In genomic region chr6:88637611-88638301, GRCm38 (mm10) we compare ENCODE assay signal across 14 mouse cellular contexts. TPM values are rescaled to one million over a fixed set of nuclear protein-coding genes. Genes with fewer than 3 reads are reported as not detected.
A peak's percentile ranks its signal among the peaks of the same experiment; 100 is the strongest.
DNase-seq lines count a peak whose midpoint lies in the region; TF ChIP-seq lines count a peak whose summit lies in the region.
"Had no signal": no experiment of that assay in that cellular context is flagged by ENCODE, and none has a peak within 500 bp of the region (broad histone marks: within the 10 kb centered on the region; RNA-seq: fewer than 3 reads in every experiment).

Gene Kbtbd12 (minus strand): TSS chr6:88637950.

- no peaks in the 10 kb centered on the region for H3K27me3 ChIP-seq in cerebellum, adult 2 months (ENCODE audit: control insufficient read depth, insufficient read depth, low read length)
- H3K27me3 ChIP-seq: embryonic facial prominence, embryonic 15.5 days; limb, embryonic 15.5 days had no signal

- peak; percentile 53 for DNase-seq in spleen, adult 12 weeks (ENCODE audit: low spot score)
- DNase-seq in spleen, adult 18-20 months = no peak
- DNase-seq in gastrocnemius, postnatal 25 days = no peak
- no peak for DNase-seq in heart, postnatal 25 days (ENCODE audit: low spot score)
- DNase-seq in spleen, postnatal 36 days (ENCODE audit: low spot score in 2 of 2) = peak; percentile 31 to 62
- DNase-seq in adrenal gland, postnatal 10 days = no peak
- no peak for DNase-seq in frontal cortex, adult 2 months (ENCODE audit: extremely low spot score in 1 of 2, low spot score in 1 of 2)
- no peak for DNase-seq in cerebellum, adult 2 months
- DNase-seq: cerebellum, postnatal 10 days; kidney, adult 11 months; layer of hippocampus, postnatal 36 days had no signal

- H3K4me1 ChIP-seq in cerebellum, adult 2 months (ENCODE audit: control insufficient read depth, insufficient read depth, low read length) = peaks cover 9% of the 10 kb centered on the region; the same call in 1 of the 2 replicates
- H3K4me1 ChIP-seq: limb, embryonic 15.5 days; megakaryocyte, embryonic 14.5 days had no signal

- H3K27ac ChIP-seq in cerebellum, adult 2 months (ENCODE audit: insufficient read depth, low read length) = no peak within 1 kb of the TSS
- H3K27ac ChIP-seq: embryonic facial prominence, embryonic 15.5 days; limb, embryonic 15.5 days had no signal

- TF ChIP-seq CTCF in cerebellum, adult 2 months (IDR thresholded peaks at IDR 0.05; ENCODE audit: borderline replicate concordance, insufficient read depth, low read depth, low read length) = no peak

- no peak for TF ChIP-seq POLR2A in cerebellum, adult 2 months (IDR thresholded peaks at IDR 0.05; ENCODE audit: borderline replicate concordance, insufficient read depth, low read length)

- H3K4me3 ChIP-seq in cerebellum, adult 2 months (replicated peaks; ENCODE audit: insufficient read depth, low read depth, low read length) = no peak within 1 kb of the TSS
- H3K4me3 ChIP-seq: embryonic facial prominence, embryonic 15.5 days; limb, embryonic 15.5 days; megakaryocyte, embryonic 14.5 days had no signal

- intact Hi-C loops in heart, postnatal 25 days (cut with DNase I) = no loop called here

- WGBS in cerebellum, adult 2 months = 98% methylated on average over 5 of the region's 5 CpGs

RNA-seq across cellular contexts. Expression of gene Kbtbd12, which starts in this region (rescaled TPM):
- 10 to 100 TPM; 56.2 to 78.7 TPM for total RNA-seq in gastrocnemius, postnatal 25 days (2021)
- 10 to 100 TPM; 31.2 to 36.8 TPM for total RNA-seq in heart, postnatal 25 days (2021)
- total RNA-seq in adrenal gland, postnatal 10 days (2021) = 1 to 10 TPM in 1 of 2 experiments, under 1 TPM in 1; 0.99 to 3.5 TPM
- 0.48 and 0.68 TPM in 2 replicates for polyA plus RNA-seq in frontal cortex, adult 2 months (2012; rRNA removed)
- polyA plus RNA-seq in cerebellum, adult 2 months (2012; rRNA removed) = 0.13 and 0.25 TPM in 2 replicates

Comparison
In these comparisons a context has a peak if more than half of its experiments do, and no peak if none do; other contexts are left out.
1. RNA of gene Kbtbd12 (total RNA-seq): 56.2 to 78.7 TPM in gastrocnemius, postnatal 25 days and 31.2 to 36.8 TPM in heart, postnatal 25 days; 0.99 to 3.5 TPM in adrenal gland, postnatal 10 days; every median in the first group is over 4 times any median in the second.
2. DNase-seq: peak in spleen, adult 12 weeks (single experiment) and spleen, postnatal 36 days (2 of 2); none in spleen, adult 18-20 months (0 of 2), gastrocnemius, postnatal 25 days (single experiment), heart, postnatal 25 days (single experiment), adrenal gland, postnatal 10 days (single experiment), frontal cortex, adult 2 months (0 of 2) and cerebellum, adult 2 months (0 of 2).